Mouse (Mus musculus): Measurements from ENCODE around the gene Lyz2. TPM values are rescaled to one million over a fixed set of nuclear protein-coding genes. Genes with fewer than 3 reads are reported as not detected.

Lyz2 gene
- polyA plus RNA-seq, 1 experiment from 2014 or later = 16.8 TPM

- Histone ChIP-seq H3K9me3 (replicated peaks; ENCODE audit: control insufficient read depth, low read length, poor library complexity, severe bottlenecking) (no peaks in the 10 kb centered on the region), H3K27ac (ENCODE audit: low read length) (no peak overlapping the region), H3K4me1 (ENCODE audit: control insufficient read depth, insufficient read depth, low read length) (no peaks in the 10 kb centered on the region), H3K27me3 (ENCODE audit: control insufficient read depth, insufficient read depth, low read depth, low read length) (no peaks in the 10 kb centered on the region), H3K4me3 (ENCODE audit: low read depth, low read length) (no peak overlapping the region), H3K4me2 (ENCODE audit: low read length) (no peak overlapping the region), H3K36me3 (ENCODE audit: control insufficient read depth, insufficient read depth, low read length) (no peaks in the 10 kb centered on the region), H3K9ac (ENCODE audit: low read depth, low read length) (no peak overlapping the region)
- no peak for ATAC-seq
- 77% methylated on average over 4 of the region's 4 CpGs for WGBS
These were observed 47.3 kb downstream of the Lyz2 start for GRCm38 (mm10) chr10:117234825-117235224.

- Histone ChIP-seq H3K9me3 (replicated peaks; ENCODE audit: control insufficient read depth, low read length, poor library complexity, severe bottlenecking) (no peaks in the 10 kb centered on the region), H3K27me3 (ENCODE audit: control insufficient read depth, insufficient read depth, low read depth, low read length) (no peaks in the 10 kb centered on the region), H3K4me3 (ENCODE audit: low read depth, low read length) (no peak overlapping the region), H3K4me2 (ENCODE audit: low read length) (no peak overlapping the region; the same call in 1 of the 2 replicates), H3K9ac (ENCODE audit: low read depth, low read length) (no peak overlapping the region), H3K4me1 (ENCODE audit: control insufficient read depth, insufficient read depth, low read length) (peaks cover 2% of the 10 kb centered on the region), H3K36me3 (ENCODE audit: control insufficient read depth, insufficient read depth, low read length) (no peaks in the 10 kb centered on the region), H3K27ac (ENCODE audit: low read length) (no peak overlapping the region)
- ATAC-seq = no peak
- 69% methylated on average over 16 of the region's 16 CpGs for WGBS
These were observed 52.3 kb downstream of the Lyz2 start for GRCm38 (mm10) chr10:117229826-117230225.

Other genes with a start within 250 kb of the Lyz2 start
- gene Lrrc10, start 237.0 kb downstream of the Lyz2 start, polyA plus RNA-seq (2015; fragmentation: Nextera tagmentation; extraction: Ambion mirVana) = not detected in 2 replicates
- gene Cct2, start 218.5 kb downstream of the Lyz2 start, polyA plus RNA-seq (2015; fragmentation: Nextera tagmentation; extraction: Ambion mirVana) = 232 and 235 TPM in 2 replicates
- gene Frs2, start 133.8 kb downstream of the Lyz2 start, polyA plus RNA-seq (2015; fragmentation: Nextera tagmentation; extraction: Ambion mirVana) = 19.7 and 20.2 TPM in 2 replicates
- 104 and 113 TPM in 2 replicates for gene Yeats4, start 57.8 kb downstream of the Lyz2 start, polyA plus RNA-seq (2015; fragmentation: Nextera tagmentation; extraction: Ambion mirVana)
- not detected in 2 replicates for gene 9530003J23Rik, start 43.6 kb downstream of the Lyz2 start, polyA plus RNA-seq (2015; fragmentation: Nextera tagmentation; extraction: Ambion mirVana)
- not detected in 2 replicates for gene Lyz1, start 10.5 kb upstream of the Lyz2 start, polyA plus RNA-seq (2015; fragmentation: Nextera tagmentation; extraction: Ambion mirVana)
- 140 and 171 TPM in 2 replicates for gene Cpsf6, start 97.7 kb upstream of the Lyz2 start, polyA plus RNA-seq (2015; fragmentation: Nextera tagmentation; extraction: Ambion mirVana)